Mouse (Mus musculus) cerebellum, postnatal 36 days (tissue): ENCODE measurements around the gene Ccdc116.

Source experiments
- DNase-seq, 2 experiments: peaks; one replicate each; pipeline ENCODE4 v3.0.0; 2021 to 2022; ENCODE audit warnings: mixed read lengths in 2 of 2

Gene Ccdc116

DNA sequence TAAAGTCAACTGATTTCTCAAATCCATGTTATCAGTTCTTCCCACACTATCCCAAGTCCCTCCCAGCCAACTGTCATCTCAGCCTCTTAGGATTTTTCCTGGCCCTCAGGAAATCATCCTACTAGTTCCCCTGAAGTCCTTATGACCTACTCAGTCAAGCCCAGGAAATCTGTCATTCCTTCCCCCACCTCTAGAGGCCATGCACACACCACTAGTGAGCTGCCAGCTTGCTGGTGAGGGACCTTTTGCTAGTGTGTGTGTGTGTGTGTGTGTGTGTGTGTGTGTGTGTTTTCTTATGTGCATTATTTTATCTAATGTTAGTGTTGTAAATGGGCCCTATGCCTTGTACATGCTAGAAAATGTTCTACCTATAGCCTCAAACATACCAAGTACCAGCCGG lies 19.7 kb downstream of the Ccdc116 start:
- DNase-seq: peak in 1 of 2 experiments; percentile 27

DNA sequence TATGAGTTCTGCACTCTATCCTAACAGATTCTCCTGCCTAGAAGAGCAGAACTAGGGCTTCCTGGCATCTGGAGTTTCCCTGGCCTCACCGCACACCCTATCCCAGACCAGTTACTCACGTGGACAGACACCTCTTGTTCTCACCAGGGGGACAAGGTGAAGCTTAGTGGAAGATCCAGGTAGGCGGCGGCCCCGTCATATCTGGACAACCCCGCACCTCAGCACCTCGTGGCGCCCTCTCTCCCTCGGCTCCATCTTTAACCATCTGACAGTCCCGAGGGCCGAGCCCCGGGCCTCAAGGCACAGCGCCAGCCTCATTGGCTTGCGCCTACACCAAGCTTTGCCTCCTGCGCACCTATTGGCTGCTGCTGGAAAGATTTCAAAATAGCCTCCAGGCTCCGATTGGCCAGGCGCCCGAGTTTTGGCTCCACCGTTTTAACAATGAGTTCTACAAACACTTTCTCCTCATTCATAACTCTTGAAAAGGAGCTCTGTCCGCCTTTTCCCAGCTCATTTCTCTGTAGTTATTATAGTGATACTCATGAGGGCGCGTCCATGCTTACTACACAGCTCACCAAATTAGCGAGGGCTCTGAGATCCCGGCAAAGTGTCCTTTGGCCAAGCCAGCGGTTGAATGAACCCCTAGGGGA lies 22.0 kb downstream of the Ccdc116 start, which contains the start of gene 2610318N02Rik:
Gene 2610318N02Rik, minus strand, starts transcription at position 297 of the 650 bp plus-strand sequence.
- peak; percentile 52 to 65 for DNase-seq

DNA sequence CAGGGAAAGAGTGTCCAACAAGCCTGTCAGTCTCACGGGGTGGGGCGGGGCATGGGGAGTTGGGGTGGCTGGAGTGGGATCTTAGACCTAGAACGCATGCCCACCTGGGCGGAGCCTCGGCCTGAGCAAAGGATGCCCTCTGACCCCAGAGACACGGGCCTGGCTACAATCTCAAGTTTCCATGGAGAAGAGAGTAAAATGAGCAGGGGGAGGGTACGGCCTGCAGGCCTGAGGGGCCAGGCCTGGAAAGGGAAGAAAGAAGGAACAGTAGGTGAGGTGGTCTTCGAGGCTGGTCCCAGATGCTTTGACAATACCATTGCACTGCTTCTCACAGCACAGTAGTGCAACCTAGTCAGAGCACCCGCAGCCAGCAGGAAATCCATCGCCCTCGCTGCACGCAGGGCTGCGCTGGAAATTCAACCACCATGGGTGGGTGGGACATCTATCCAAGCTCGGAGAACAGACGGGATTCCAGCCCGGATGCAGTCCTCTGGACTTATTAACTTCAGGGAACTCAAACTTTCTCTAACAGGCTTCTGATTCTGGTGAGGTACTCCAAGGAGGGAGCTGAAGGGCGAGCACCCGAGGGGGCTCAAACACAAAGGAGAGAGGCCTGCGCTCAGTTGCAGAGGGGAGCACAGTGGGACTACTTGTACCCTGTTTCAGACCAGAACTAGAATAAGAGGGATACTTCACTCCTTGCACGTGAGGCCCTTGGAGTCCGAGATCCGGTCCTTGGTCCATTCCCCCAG lies 22.7 kb downstream of the Ccdc116 start:
- DNase-seq: no peak

DNA sequence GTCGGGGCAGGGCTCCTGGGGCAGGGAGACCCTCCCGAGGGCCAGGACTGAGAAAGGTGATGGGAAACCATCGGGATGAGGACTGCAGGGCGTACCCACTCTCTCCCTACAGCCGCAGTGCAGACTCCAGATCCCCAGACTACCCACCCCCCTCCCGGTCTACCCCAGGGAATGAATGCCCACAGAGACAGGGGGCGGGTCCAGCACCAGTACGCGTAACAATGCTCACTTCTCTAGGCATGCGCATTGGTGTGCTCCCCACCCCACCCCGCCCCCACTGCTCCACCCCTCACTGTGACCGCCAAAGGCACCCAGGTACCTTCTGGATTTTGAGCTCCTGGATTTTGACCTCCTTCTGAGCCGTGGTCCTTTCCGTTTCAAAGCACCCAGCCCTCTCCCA lies 25.5 kb downstream of the Ccdc116 start:
- no peak for DNase-seq

DNA sequence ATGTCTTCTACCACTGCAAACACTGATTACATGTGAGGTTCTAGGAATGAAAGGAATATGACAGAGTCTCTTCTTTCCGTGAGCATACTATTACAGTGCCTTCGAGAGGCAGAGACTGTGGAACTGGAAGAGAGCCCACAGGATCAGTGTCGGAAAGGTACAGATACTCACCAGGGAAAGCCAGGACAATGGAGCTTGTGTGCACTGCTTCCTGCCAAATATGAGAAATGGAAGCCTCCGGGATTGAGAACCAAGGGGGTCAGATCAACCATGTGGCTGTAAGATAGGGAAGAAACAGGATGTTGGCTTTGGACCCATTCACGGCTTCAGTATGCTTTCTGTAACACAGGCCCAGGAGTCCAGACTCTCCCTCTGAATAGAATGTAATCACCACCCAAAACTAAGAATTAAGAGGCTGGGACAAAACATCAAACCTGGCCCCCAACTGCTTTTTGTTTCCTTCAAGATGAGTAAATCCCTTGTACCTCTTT lies 29.7 kb downstream of the Ccdc116 start:
- DNase-seq: no peak

DNA sequence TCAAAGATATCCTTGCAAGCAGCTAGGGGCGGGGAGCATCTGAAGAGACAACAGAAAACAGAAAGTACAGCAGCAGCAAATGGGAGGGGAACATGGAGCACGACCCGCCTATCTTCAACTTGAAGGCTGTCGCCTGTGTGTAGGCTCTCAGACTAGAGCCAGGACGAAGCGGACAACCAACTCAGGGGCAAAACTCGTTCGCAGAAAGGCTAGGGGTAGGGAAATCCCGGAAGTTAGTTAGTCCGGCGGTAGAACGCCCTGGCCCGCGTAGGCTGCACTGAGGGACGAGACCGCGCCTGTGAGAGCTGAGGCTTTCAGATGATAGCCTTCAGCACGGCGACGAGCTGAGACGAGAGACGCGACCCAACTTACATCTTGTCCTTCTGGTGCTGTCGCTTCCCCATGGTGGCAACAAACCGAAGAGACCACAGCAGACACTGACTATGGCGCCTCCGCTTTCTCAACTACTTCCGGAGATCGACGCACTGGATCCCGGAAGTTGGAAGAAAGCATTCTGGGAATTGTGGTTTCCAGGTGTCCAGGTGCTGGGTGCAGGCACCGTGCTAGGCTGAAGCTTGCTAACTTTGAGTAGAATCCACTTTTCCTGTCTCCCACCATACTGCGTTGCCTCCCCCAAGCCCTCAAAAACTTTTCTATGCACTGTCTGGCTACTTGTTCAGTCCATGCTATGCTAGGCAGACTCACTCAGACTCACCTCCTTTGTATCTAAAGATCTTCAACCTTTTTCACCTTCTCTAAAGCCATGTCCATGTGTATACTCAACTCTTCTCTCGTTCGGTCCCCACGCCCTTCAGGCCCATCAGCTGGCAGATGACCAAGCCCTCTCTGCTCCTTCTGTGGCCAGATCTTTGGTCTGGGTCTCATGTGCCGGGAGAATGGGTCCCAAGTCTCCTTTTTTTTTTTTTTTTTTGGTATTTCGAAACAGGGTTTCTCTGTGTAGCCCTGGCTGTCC lies 36.0 kb downstream of the Ccdc116 start, which contains the start of gene Ppil2:
Gene Ppil2, minus strand, starts transcription at position 487 of the 973 bp plus-strand sequence.
- peak; percentile 67 to 77 for DNase-seq

DNA sequence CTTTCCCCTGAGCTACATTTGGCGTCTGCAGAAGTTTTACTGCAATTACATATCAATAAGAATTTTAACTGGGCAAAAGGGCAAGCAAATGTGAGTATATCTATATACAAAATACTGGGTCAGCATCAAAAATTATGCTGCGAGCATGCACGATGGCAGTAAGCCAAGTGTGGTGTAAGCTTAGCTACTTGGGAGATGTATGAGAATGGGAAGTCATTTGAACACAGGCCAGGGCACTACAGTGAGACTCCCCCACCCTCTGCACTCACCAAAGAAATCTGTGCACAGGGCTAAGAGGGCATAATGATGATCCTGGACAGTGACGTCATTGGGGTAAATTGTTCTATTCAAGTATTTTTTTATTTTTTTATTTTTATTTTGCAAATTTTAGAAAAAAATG lies 42.4 kb downstream of the Ccdc116 start:
- DNase-seq: no peak

DNA sequence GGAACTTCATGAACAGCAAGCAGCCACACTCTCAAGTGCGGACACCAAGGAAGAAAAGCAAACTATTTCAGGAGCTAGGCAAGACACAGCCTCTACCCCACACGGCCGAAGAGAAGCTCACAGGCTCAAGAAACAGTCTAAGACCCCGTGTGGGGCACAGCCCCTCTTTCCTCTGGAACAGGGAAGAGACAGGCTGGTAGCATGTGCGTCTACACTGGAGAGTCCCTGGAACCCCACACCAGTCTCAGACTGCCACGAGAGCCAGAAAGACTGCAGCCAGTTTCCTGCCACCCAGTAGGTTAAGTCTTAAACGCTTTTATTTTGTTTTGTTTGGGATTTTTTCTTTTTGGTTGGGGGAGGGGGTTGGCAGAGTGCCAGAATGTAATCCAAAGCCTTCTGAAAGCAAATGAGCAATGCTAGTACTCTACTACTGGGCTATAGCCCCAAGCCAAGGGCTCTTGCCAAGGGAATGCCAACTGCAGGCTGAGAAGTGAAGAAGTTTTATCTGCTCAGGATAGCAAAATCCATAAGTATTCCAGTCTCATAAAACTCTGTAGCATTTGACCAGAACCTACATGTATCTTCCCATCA lies 44.3 kb downstream of the Ccdc116 start:
- DNase-seq: no peak

DNA sequence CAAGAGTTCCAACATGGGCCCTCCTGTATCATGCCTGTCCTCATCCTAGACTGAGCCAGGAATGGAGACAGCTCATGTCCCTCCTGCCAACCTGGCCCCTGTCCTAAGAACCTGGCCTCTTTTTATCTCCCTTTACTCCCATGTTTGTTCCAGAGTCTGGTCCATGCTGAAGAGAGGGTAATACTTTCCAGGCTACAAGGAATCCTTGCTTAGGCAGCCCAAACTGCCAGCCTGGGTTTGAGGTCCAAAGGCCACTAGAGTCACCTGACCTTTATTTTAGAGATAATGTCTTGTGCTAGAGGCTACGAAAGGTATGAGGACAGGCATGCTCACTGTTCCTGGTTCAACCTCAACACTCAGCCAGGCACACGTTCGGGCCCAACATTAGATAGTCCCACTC lies 50.1 kb downstream of the Ccdc116 start:
- DNase-seq: no peak
